Mouse (Mus musculus) hindbrain, embryonic 13.5 days (tissue): ENCODE data around the gene Col12a1. TPM values are rescaled to one million over a fixed set of nuclear protein-coding genes. Genes with fewer than 3 reads are reported as not detected.

Source experiments
- ATAC-seq: fragments of 200-750 bp; cut with Nextera tagmentation; 2 replicates; pipeline ENCODE4 v1.8.0; 2017; ENCODE audit warnings: moderate TSS enrichment; ENCODE audit not compliant: low FRiP score
- H3K27ac ChIP-seq: fragments of 300-500 bp; sonication (generic); 2 replicates; pipeline ENCODE4 v1.5.1; 2015; ENCODE audit warnings: inconsistent platforms, mild to moderate bottlenecking, moderate library complexity
- H3K27me3 ChIP-seq: fragments of 300-500 bp; sonication (generic); 2 replicates; pipeline ENCODE4 v1.6.1; 2015; ENCODE audit warnings: mild to moderate bottlenecking, inconsistent platforms
- H3K36me3 ChIP-seq: fragments of 300-500 bp; sonication (generic); 2 replicates; pipeline ENCODE4 v1.6.1; 2015; ENCODE audit warnings: mild to moderate bottlenecking, inconsistent platforms
- H3K4me1 ChIP-seq: fragments of 300-500 bp; sonication (generic); replicated peaks from 2 replicates; pipeline ENCODE4 v1.6.1; 2015; ENCODE audit warnings: inconsistent platforms
- H3K4me2 ChIP-seq: fragments of 300-500 bp; sonication (generic); 2 replicates; pipeline ENCODE4 v1.6.1; 2015; ENCODE audit warnings: inconsistent platforms, mild to moderate bottlenecking, moderate library complexity
- H3K4me3 ChIP-seq: fragments of 300-500 bp; sonication (generic); 2 replicates; pipeline ENCODE4 v1.5.1; 2015; ENCODE audit warnings: mild to moderate bottlenecking, inconsistent platforms
- H3K9ac ChIP-seq: fragments of 300-500 bp; sonication (generic); 2 replicates; pipeline ENCODE4 v1.6.1; 2015; ENCODE audit warnings: mild to moderate bottlenecking, inconsistent platforms
- H3K9me3 ChIP-seq: fragments of 300-500 bp; sonication (generic); 2 replicates; pipeline ENCODE4 v1.6.1; 2016; ENCODE audit warnings: inconsistent platforms
- WGBS: fragments of 180-500 bp; shearing (Covaris S2); methylation state at CpG from one replicate; pipeline ENCODE4 v1.1.7; 2015; 5-methylcytosine and 5-hydroxymethylcytosine counted together
- polyA plus RNA-seq: library from polyadenylated mRNA; unstranded; fragments of >200 nt; fragmentation: Nextera tagmentation; extraction: Ambion mirVana; gene quantifications from 2 replicates; pipeline ENCODE4 v1.2.1, GENCODE M21; 2015

Col12a1 gene
- polyA plus RNA-seq, 1 experiment from 2014 or later = 6.8 TPM

DNA sequence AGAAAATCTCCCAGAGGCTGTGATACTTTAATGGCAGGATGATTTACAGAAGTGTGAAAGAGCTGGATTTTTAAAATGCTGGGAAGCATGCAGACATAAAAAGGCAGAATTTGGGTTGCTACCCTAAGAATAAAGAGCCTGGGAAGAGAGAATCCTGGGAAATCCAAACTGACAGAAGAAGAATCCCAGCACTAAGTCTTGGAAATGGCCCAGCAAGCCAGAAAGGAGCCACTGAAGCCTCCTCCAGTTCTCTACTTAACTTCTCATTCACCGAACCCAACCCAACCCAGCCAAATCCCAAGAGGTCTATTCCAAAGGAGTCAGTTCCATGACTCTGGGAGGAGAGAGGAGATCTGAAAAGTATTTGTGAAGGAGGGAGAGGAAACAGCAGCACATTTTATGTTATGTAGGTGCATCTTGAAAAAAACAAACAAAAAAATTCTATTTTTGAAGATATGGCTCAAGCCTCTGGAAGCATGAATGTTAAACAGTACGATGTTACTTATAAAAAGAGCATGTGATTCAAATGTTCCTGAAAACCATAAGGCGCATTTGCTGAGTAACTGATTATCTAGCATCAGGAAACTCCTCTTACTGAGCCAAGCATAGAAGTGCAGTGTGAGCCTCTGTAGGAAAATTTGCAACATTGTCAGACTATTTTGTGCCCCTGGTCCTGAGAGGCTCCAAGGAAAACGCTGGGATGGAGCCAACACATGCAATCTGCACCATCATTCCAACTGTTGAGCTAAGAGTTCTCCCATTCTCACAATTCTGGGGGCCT is 132.0 kb downstream of the Col12a1 start:
- Histone ChIP-seq H3K27ac (no peak overlapping the region), H3K36me3 (no peaks in the 10 kb centered on the region), H3K4me1 (no peaks in the 10 kb centered on the region), H3K27me3 (no peaks in the 10 kb centered on the region), H3K4me2 (no peak overlapping the region), H3K9ac (no peak overlapping the region), H3K9me3 (no peaks in the 10 kb centered on the region), H3K4me3 (no peak overlapping the region)
- WGBS = 88% methylated on average over 4 of the region's 4 CpGs
- no peak for ATAC-seq

DNA sequence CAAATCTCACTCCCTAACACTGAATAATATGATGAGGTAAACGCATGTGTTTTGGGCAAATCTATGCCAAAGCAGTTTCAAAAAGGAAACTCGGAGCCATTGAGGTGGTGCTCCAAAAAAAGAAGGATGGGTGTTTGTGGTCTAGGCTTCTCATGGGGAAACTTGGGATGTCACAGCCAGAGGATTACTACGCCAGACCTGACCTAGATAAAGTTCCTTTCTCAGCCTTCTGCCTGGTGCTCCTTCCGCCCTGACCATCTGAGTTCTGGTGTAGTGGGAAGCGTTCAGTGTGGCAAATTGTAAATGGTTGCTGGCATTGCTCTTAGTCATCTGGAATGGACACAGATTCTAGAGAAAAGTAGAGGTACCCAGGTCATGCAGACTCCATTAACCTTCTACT is 151.8 kb downstream of the Col12a1 start:
- no peaks in the 10 kb centered on the region for H3K36me3 ChIP-seq
- no peak overlapping the region for H3K9ac ChIP-seq
- no peak overlapping the region for H3K4me2 ChIP-seq
- H3K27me3 ChIP-seq = no peaks in the 10 kb centered on the region
- no peaks in the 10 kb centered on the region for H3K9me3 ChIP-seq
- ATAC-seq = no peak
- H3K4me3 ChIP-seq = no peak overlapping the region
- H3K27ac ChIP-seq = no peak overlapping the region
- H3K4me1 ChIP-seq = no peaks in the 10 kb centered on the region
- WGBS = 95% methylated on average over 5 of the region's 5 CpGs

DNA sequence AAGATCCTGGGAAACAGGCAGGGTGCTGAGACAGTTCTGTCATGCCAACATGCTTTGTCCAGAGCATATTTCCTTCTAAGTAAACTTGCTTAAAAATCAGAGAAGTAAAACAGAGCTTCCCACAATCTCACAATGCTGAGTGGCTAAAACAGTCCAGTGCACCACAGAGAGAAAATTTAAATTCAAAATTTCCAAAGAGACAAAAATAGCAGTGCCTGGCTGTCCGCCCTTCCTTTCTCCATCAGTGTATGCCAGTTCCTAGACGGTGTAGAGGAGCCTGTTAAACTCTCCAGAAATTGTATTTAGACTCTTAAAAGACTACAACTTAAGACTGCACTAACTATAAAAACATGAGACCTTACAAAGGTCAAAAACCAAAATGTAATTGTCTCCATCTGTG is 165.3 kb downstream of the Col12a1 start:
- WGBS = 94% methylated on average over 2 of the region's 2 CpGs
- H3K9me3 ChIP-seq = no peaks in the 10 kb centered on the region
- no peak overlapping the region for H3K9ac ChIP-seq

More for the DNA sequence above, 165.3 kb downstream of the Col12a1 start:
- Histone ChIP-seq H3K4me1 (no peaks in the 10 kb centered on the region), H3K27ac (no peak overlapping the region), H3K27me3 (no peaks in the 10 kb centered on the region), H3K4me2 (no peak overlapping the region), H3K4me3 (no peak overlapping the region), H3K36me3 (no peaks in the 10 kb centered on the region)
- no peak for ATAC-seq

Other genes starting within 250 kb of the Col12a1 start
- 826 and 836 TPM in 2 replicates for gene Cox7a2, start 41.0 kb upstream of the Col12a1 start, polyA plus RNA-seq
- gene Tmem30a, start 74.7 kb upstream of the Col12a1 start, polyA plus RNA-seq = 106 and 112 TPM in 2 replicates